Mouse (Mus musculus): ENCODE measurements around the gene Ndufc2.
"Not testable (repeated sequence)": the region's sequence is repeated elsewhere in the genome, so short reads cannot be mapped to it uniquely, and the experiment has no call there.

Ndufc2 gene

GRCm38 (mm10) chr7:97427296-97427695 lies 27.5 kb downstream of the Ndufc2 start:
- DNase-seq (ENCODE audit: low read depth, low spot score), result no peak

GRCm38 (mm10) chr7:97427778-97428420 lies 28.1 kb downstream of the Ndufc2 start:
- no peak for DNase-seq (ENCODE audit: low read depth, low spot score)

GRCm38 (mm10) chr7:97429705-97430104 lies 29.9 kb downstream of the Ndufc2 start:
- DNase-seq (ENCODE audit: low read depth, low spot score), result peak; percentile 54

GRCm38 (mm10) chr7:97433517-97433916 lies 33.7 kb downstream of the Ndufc2 start:
- not testable (repeated sequence) for DNase-seq (ENCODE audit: low read depth, low spot score)

- no peak for DNase-seq (ENCODE audit: low read depth, low spot score)
Measured at GRCm38 (mm10) chr7:97434517-97434916, 34.7 kb downstream of the Ndufc2 start.

- no peak for DNase-seq (ENCODE audit: low read depth, low spot score)
Measured at GRCm38 (mm10) chr7:97438986-97439385, 39.2 kb downstream of the Ndufc2 start.

- DNase-seq (ENCODE audit: low read depth, low spot score), result peak; percentile 85
Measured at GRCm38 (mm10) chr7:97446171-97446925, 46.5 kb downstream of the Ndufc2 start.

- DNase-seq (ENCODE audit: low read depth, low spot score), result no peak
Measured at GRCm38 (mm10) chr7:97447050-97447531, 47.3 kb downstream of the Ndufc2 start.

GRCm38 (mm10) chr7:97451023-97451422 lies 51.2 kb downstream of the Ndufc2 start, which contains the start of gene Kctd14:
Kctd14 (plus strand) TSS chr7:97451323.
- not testable (repeated sequence) for DNase-seq (ENCODE audit: low read depth, low spot score)

- DNase-seq (ENCODE audit: low read depth, low spot score), result no peak
Measured at GRCm38 (mm10) chr7:97452196-97452595, 52.4 kb downstream of the Ndufc2 start.

GRCm38 (mm10) chr7:97453141-97453921 lies 53.5 kb downstream of the Ndufc2 start:
- no peak for DNase-seq (ENCODE audit: low read depth, low spot score)

- no peak for DNase-seq (ENCODE audit: low read depth, low spot score)
Measured at GRCm38 (mm10) chr7:97454795-97455194, 55.0 kb downstream of the Ndufc2 start.

- DNase-seq (ENCODE audit: low read depth, low spot score), result no peak
Measured at GRCm38 (mm10) chr7:97455577-97455976, 55.8 kb downstream of the Ndufc2 start.

Data from brain, embryonic 18.5 days (tissue).